Mouse (Mus musculus) stomach, postnatal 0 days (tissue): ENCODE results near the gene Rhno1.

Source experiments
- CTCF ChIP-seq: IDR thresholded peaks from 2 replicates; pipeline ENCODE4 v1.5.1; 2016; ENCODE audit warnings: antibody characterized with exemption, low read depth, mild to moderate bottlenecking, moderate library complexity
- EP300 ChIP-seq: optimal IDR thresholded peaks from 2 replicates; pipeline ENCODE3; 2016; ENCODE audit warnings: antibody characterized with exemption

DNA sequence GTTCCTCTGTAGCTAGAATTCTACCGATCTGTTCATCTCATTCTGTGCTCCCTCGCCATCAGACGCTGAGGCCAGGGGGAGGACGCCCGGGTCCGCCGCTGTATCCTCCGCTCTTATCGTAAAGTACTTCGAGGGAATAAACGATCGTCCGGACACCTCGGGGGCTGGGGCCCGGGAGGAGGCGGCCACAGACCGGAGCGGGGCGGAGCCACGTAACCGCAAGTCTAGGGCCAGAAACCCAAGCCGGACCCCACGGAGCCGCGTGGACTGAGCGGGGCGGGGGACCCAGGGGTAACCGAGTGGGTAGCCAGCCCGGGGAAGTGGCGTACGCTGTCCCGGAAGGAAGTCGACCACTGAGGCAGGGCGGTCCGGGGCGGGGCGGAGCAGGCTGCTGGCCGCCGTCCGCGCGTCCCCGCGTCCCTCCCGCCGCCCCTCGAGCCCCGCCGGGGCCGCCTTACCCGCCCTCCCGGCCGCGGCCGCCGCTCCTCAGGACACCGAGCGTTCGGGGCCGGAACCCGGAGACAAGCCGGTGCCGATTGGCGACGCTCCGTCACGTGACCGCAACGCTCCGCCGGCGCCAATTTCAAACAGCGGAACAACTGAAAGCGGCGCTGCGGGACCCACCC is at the start of gene Rhno1, which contains the start of gene Foxm1:
- TF ChIP-seq EP300, result no peak
- no peak for TF ChIP-seq CTCF
